Mouse (Mus musculus) midbrain, embryonic 13.5 days (tissue): ENCODE data around the gene Sult6b2. TPM values are rescaled to one million over a fixed set of nuclear protein-coding genes. Genes with fewer than 3 reads are reported as not detected.

ENCODE experiments used
- ATAC-seq: fragments of 200-750 bp; cut with Nextera tagmentation; 2 replicates; pipeline ENCODE4 v1.8.0; 2017; ENCODE audit warnings: mild to moderate bottlenecking, moderate TSS enrichment, moderate library complexity
- H3K27ac ChIP-seq: fragments of 300-500 bp; sonication (generic); 2 replicates; pipeline ENCODE4 v1.5.1; 2015; ENCODE audit warnings: inconsistent platforms, mild to moderate bottlenecking, moderate library complexity
- H3K27me3 ChIP-seq: fragments of 300-500 bp; sonication (generic); 2 replicates; pipeline ENCODE4 v1.6.1; 2015; ENCODE audit warnings: mild to moderate bottlenecking, inconsistent platforms
- H3K36me3 ChIP-seq: fragments of 300-500 bp; sonication (generic); 2 replicates; pipeline ENCODE4 v1.6.1; 2015; ENCODE audit warnings: mild to moderate bottlenecking, inconsistent platforms
- H3K4me1 ChIP-seq: fragments of 300-500 bp; sonication (generic); replicated peaks from 2 replicates; pipeline ENCODE4 v1.6.1; 2015; ENCODE audit warnings: inconsistent platforms
- H3K4me2 ChIP-seq: fragments of 300-500 bp; sonication (generic); replicated peaks from 2 replicates; pipeline ENCODE4 v1.6.1; 2015; ENCODE audit warnings: moderate library complexity, mild to moderate bottlenecking, inconsistent platforms
- H3K4me3 ChIP-seq: fragments of 300-500 bp; sonication (generic); replicated peaks from 2 replicates; pipeline ENCODE4 v1.5.1; 2015; ENCODE audit warnings: mild to moderate bottlenecking, inconsistent platforms
- H3K9ac ChIP-seq: fragments of 300-500 bp; sonication (generic); replicated peaks from 2 replicates; pipeline ENCODE4 v1.6.1; 2015; ENCODE audit warnings: mild to moderate bottlenecking, inconsistent platforms
- H3K9me3 ChIP-seq: fragments of 300-500 bp; sonication (generic); 2 replicates; pipeline ENCODE4 v1.6.1; 2016; ENCODE audit warnings: mild to moderate bottlenecking, inconsistent platforms
- WGBS: fragments of 180-500 bp; shearing (Covaris S2); methylation state at CpG from one replicate; pipeline ENCODE4 v1.1.7; 2015; 5-methylcytosine and 5-hydroxymethylcytosine counted together
- polyA plus RNA-seq: library from polyadenylated mRNA; unstranded; fragments of >200 nt; fragmentation: Nextera tagmentation; extraction: Ambion mirVana; gene quantifications from 2 replicates; pipeline ENCODE4 v1.2.1, GENCODE M21; 2015

Sult6b2 gene
- polyA plus RNA-seq, 1 experiment from 2014 or later: 0.26 TPM

- Histone ChIP-seq H3K27ac (no peak overlapping the region), H3K4me2 (no peak overlapping the region), H3K4me3 (no peak overlapping the region), H3K36me3 (peaks cover 13% of the 10 kb centered on the region), H3K4me1 (peaks cover 10% of the 10 kb centered on the region), H3K9me3 (no peaks in the 10 kb centered on the region), H3K9ac (no peak overlapping the region), H3K27me3 (no peaks in the 10 kb centered on the region)
- ATAC-seq: no peak
- 89% methylated on average over 3 of the region's 3 CpGs for WGBS
Measured at GRCm38 (mm10) chr6:142831706-142832105, 27.4 kb upstream of the Sult6b2 start.

GRCm38 (mm10) chr6:142831243-142831642 lies 26.9 kb upstream of the Sult6b2 start:
- Histone ChIP-seq H3K9ac (no peak overlapping the region), H3K4me1 (peaks cover 10% of the 10 kb centered on the region), H3K36me3 (peaks cover 13% of the 10 kb centered on the region), H3K4me3 (no peak overlapping the region), H3K9me3 (no peaks in the 10 kb centered on the region), H3K4me2 (no peak overlapping the region), H3K27me3 (no peaks in the 10 kb centered on the region), H3K27ac (no peak overlapping the region)
- ATAC-seq: no peak
- WGBS: 59% methylated on average over 8 of the region's 8 CpGs

DNA sequence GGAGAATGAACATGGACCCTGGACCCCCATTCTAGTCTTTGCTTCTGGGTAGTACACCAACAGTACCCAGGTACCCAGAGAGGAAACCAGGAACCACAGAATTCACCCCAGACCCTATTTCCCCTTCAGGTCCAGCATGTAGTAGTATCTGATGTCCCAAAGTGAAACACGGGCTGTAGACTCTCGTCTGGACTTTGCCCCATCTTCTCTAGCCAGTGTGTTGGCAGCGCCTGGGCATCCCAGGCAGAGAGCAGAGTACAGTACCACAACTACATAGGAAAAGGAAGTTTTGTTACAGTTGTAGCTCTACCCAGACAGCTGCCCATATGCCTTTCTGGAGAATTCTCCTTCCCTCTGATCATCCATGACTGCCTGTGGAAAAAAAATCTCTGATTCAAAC lies 25.9 kb upstream of the Sult6b2 start:
- Histone ChIP-seq H3K27me3 (no peaks in the 10 kb centered on the region), H3K9me3 (no peaks in the 10 kb centered on the region), H3K9ac (no peak overlapping the region), H3K4me1 (0 out of 2 replicates have a peak, but pooled peaks cover 3% of the 10 kb centered on the region), H3K36me3 (peaks cover 13% of the 10 kb centered on the region), H3K4me3 (no peak overlapping the region), H3K4me2 (no peak overlapping the region), H3K27ac (no peak overlapping the region)
- 92% methylated on average over 3 of the region's 3 CpGs for WGBS
- ATAC-seq: no peak

- no peak overlapping the region for H3K27ac ChIP-seq
- H3K27me3 ChIP-seq: no peaks in the 10 kb centered on the region
- no peaks in the 10 kb centered on the region for H3K4me1 ChIP-seq
- no peak overlapping the region for H3K9ac ChIP-seq
- H3K36me3 ChIP-seq: peaks cover 13% of the 10 kb centered on the region
- H3K4me2 ChIP-seq: no peak overlapping the region
- no peak overlapping the region for H3K4me3 ChIP-seq
- no peaks in the 10 kb centered on the region for H3K9me3 ChIP-seq
- 83% methylated on average over 5 of the region's 5 CpGs for WGBS
- no peak for ATAC-seq
Measured at GRCm38 (mm10) chr6:142825449-142825848, 21.1 kb upstream of the Sult6b2 start.

- Histone ChIP-seq H3K4me3 (no peak overlapping the region), H3K9ac (no peak overlapping the region), H3K4me2 (no peak overlapping the region), H3K27me3 (no peaks in the 10 kb centered on the region), H3K9me3 (no peaks in the 10 kb centered on the region), H3K36me3 (peaks cover 4% of the 10 kb centered on the region), H3K27ac (no peak overlapping the region), H3K4me1 (no peaks in the 10 kb centered on the region)
- no peak for ATAC-seq
- WGBS: 87% methylated on average over 5 of the region's 5 CpGs
Measured at GRCm38 (mm10) chr6:142823008-142823787, 18.9 kb upstream of the Sult6b2 start.

GRCm38 (mm10) chr6:142818306-142818705 lies 14.0 kb upstream of the Sult6b2 start:
- WGBS: 96% methylated on average over 10 of the region's 10 CpGs
- Histone ChIP-seq H3K36me3 (no peaks in the 10 kb centered on the region), H3K4me1 (peaks cover 5% of the 10 kb centered on the region; the same call in 1 of the 2 replicates), H3K27me3 (no peaks in the 10 kb centered on the region), H3K9ac (no peak overlapping the region), H3K4me3 (no peak overlapping the region), H3K4me2 (no peak overlapping the region), H3K9me3 (no peaks in the 10 kb centered on the region), H3K27ac (no peak overlapping the region)
- ATAC-seq: no peak

- Histone ChIP-seq H3K4me3 (no peak overlapping the region), H3K9ac (no peak overlapping the region), H3K4me2 (no peak overlapping the region), H3K36me3 (no peaks in the 10 kb centered on the region), H3K27me3 (no peaks in the 10 kb centered on the region), H3K4me1 (peaks cover 5% of the 10 kb centered on the region; the same call in 1 of the 2 replicates), H3K9me3 (no peaks in the 10 kb centered on the region), H3K27ac (0 out of 2 replicates have a peak overlapping the region, but pooled peaks have one; percentile 25)
- ATAC-seq: no peak
- WGBS: 74% methylated on average over 3 of the region's 3 CpGs
Measured at GRCm38 (mm10) chr6:142815513-142815912, 11.2 kb upstream of the Sult6b2 start.

DNA sequence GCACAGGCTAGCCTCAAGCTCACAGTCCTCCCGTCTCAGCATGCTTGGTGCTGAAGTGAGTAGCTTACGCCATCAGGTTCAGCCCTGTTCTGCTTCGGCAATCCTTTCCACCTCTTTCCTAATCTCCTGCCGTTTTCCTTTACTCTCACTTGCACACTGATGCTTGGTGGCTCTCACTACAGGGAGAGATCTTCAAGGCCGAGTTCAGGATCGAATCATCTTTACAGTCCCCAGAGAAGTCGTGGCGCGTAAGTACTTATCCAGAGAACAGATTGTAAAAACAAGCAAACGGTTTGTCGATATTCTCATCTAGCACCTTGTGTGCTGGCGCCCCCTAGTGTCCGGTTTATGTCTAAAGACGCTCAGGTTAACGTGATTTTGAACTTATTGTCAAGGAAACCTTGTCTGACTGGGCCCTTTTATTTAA lies 10.2 kb upstream of the Sult6b2 start:
- Histone ChIP-seq H3K36me3 (no peaks in the 10 kb centered on the region), H3K9me3 (no peaks in the 10 kb centered on the region), H3K4me3 (peak overlapping the region; percentile 34), H3K27ac (peak overlapping the region; percentile 20; the same call in 1 of the 2 replicates), H3K4me1 (peaks cover 5% of the 10 kb centered on the region; the same call in 1 of the 2 replicates), H3K4me2 (peak overlapping the region; percentile 54), H3K27me3 (no peaks in the 10 kb centered on the region), H3K9ac (peak overlapping the region; percentile 51)
- peak; percentile 70 for ATAC-seq
- WGBS: 3% methylated on average over 15 of the region's 15 CpGs

- peaks cover 5% of the 10 kb centered on the region; the same call in 1 of the 2 replicates for H3K4me1 ChIP-seq
- no peak overlapping the region; the same call in 1 of the 2 replicates for H3K27ac ChIP-seq
- WGBS: 60% methylated on average over 10 of the region's 10 CpGs
- H3K9ac ChIP-seq: peak overlapping the region; percentile 51; the same call in 1 of the 2 replicates
- peak; percentile 29; the same call in 1 of the 2 replicates for ATAC-seq
- H3K4me2 ChIP-seq: peak overlapping the region; percentile 54
- no peaks in the 10 kb centered on the region for H3K27me3 ChIP-seq
- H3K36me3 ChIP-seq: no peaks in the 10 kb centered on the region
- H3K9me3 ChIP-seq: no peaks in the 10 kb centered on the region
- H3K4me3 ChIP-seq: peak overlapping the region; percentile 34
Measured at GRCm38 (mm10) chr6:142814011-142814410, 9.7 kb upstream of the Sult6b2 start.

DNA sequence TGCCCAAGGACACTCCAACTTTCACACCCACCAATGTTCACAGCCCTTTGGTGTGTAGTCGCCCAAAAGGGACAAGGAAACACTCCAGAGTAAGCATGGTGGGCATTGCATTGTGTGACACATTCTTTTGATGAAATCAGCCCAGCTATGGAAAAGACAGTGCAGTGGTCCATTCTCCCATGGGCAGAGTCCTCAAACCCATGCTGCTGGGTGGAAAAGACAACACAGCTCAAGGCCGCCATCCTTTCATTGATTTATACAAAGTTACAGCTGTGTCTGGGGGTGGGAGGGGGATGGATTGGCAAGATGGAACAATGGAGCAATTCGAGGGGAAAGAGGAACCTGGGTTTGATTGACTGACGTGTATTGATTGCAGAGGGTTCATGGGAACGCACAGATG lies 8.7 kb upstream of the Sult6b2 start:
- Histone ChIP-seq H3K36me3 (no peaks in the 10 kb centered on the region), H3K9ac (no peak overlapping the region), H3K4me2 (no peak overlapping the region), H3K4me3 (no peak overlapping the region), H3K27me3 (no peaks in the 10 kb centered on the region), H3K9me3 (no peaks in the 10 kb centered on the region), H3K27ac (no peak overlapping the region), H3K4me1 (peaks cover 5% of the 10 kb centered on the region; the same call in 1 of the 2 replicates)
- WGBS: 46% methylated on average over 5 of the region's 5 CpGs
- ATAC-seq: no peak

- H3K4me2 ChIP-seq: no peak overlapping the region
- no peak overlapping the region for H3K9ac ChIP-seq
- H3K4me1 ChIP-seq: peaks cover 5% of the 10 kb centered on the region; the same call in 1 of the 2 replicates
- ATAC-seq: no peak
- 70% methylated on average over 6 of the region's 6 CpGs for WGBS
- no peaks in the 10 kb centered on the region for H3K36me3 ChIP-seq
- no peaks in the 10 kb centered on the region for H3K9me3 ChIP-seq
- no peaks in the 10 kb centered on the region for H3K27me3 ChIP-seq
- H3K27ac ChIP-seq: no peak overlapping the region
- no peak overlapping the region for H3K4me3 ChIP-seq
Measured at GRCm38 (mm10) chr6:142810239-142810638, 5.9 kb upstream of the Sult6b2 start.

- Histone ChIP-seq H3K4me3 (no peak overlapping the region), H3K36me3 (no peaks in the 10 kb centered on the region), H3K9me3 (no peaks in the 10 kb centered on the region), H3K27me3 (no peaks in the 10 kb centered on the region), H3K9ac (no peak overlapping the region), H3K4me1 (peaks cover 5% of the 10 kb centered on the region; the same call in 1 of the 2 replicates), H3K4me2 (no peak overlapping the region), H3K27ac (no peak overlapping the region)
- ATAC-seq: no peak
- WGBS: 56% methylated on average over 6 of the region's 6 CpGs
Measured at GRCm38 (mm10) chr6:142809373-142810098, 5.2 kb upstream of the Sult6b2 start.
